Mouse (Mus musculus) gastrocnemius, postnatal 36 days (tissue): Measurements from ENCODE around the gene Cfap70. TPM values are rescaled to one million over a fixed set of nuclear protein-coding genes. Genes with fewer than 3 reads are reported as not detected.

Experiments used
- DNase-seq, 2 experiments: peaks; one replicate each; pipeline ENCODE4 v3.0.0; 2022
- intact Hi-C: fragments of 180-260 bp; cut with DNase I; formaldehyde crosslinking; loops from one replicate; pipeline ENCODE4 v1.15.1; 2025
- long read RNA-seq, 2 experiments: library from polyadenylated mRNA; stranded (forward); transcript quantifications; one replicate each; pipeline ENCODE4 v2.0.0; 2021
- total RNA-seq, 2 experiments: library from RNA; stranded (reverse); gene quantifications; 2 replicates each; pipeline ENCODE4 v1.2.3; 2021

Cfap70 gene
- total RNA-seq: under 1 TPM; 0.08 to 0.22 TPM
- long read RNA-seq, experiment 1: 0 reads
- long read RNA-seq, experiment 2: 0 reads

- intact Hi-C loops: no loop called here
- DNase-seq: no peak
Observed at GRCm38 (mm10) chr14:20451765-20452331, at the start of gene Cfap70. Gene Cfap70 (minus strand): TSS chr14:20452226.

GRCm38 (mm10) chr14:20499982-20500381, 48.0 kb upstream of the Cfap70 start:
- no peak for DNase-seq
- intact Hi-C loops: no loop called here

GRCm38 (mm10) chr14:20496603-20497002, 44.6 kb upstream of the Cfap70 start, which contains the start of gene Mss51:
Gene Mss51 (minus strand): TSS chr14:20496901.
- DNase-seq: no peak
- intact Hi-C loops: no loop called here

GRCm38 (mm10) chr14:20486031-20486430, 34.0 kb upstream of the Cfap70 start:
- intact Hi-C loops: no loop called here
- DNase-seq: no peak

- no peak for DNase-seq
- intact Hi-C loops: loop anchor here (5.0 kb wide), 1 partner anchor 70 kb away; no protein-coding TSS in a partner anchor
Observed at GRCm38 (mm10) chr14:20482051-20482751, 30.2 kb upstream of the Cfap70 start.

- DNase-seq: no peak
- intact Hi-C loops: loop anchor here (5.0 kb wide), 1 partner anchor 69 kb away; no protein-coding TSS in a partner anchor
Observed at GRCm38 (mm10) chr14:20481211-20481610, 29.2 kb upstream of the Cfap70 start.

- no peak for DNase-seq
- intact Hi-C loops: loop anchor here (5.0 kb wide), 1 partner anchor 68 kb away; no protein-coding TSS in a partner anchor
Observed at GRCm38 (mm10) chr14:20480195-20480579, 28.2 kb upstream of the Cfap70 start.

GRCm38 (mm10) chr14:20479291-20480194, 27.5 kb upstream of the Cfap70 start, which contains the start of gene Anxa7:
Gene Anxa7 (minus strand): TSS chr14:20480133.
- DNase-seq: peak; percentile 60 to 68
- intact Hi-C loops: loop anchor here (5.0 kb wide), 1 partner anchor 67 kb away; no protein-coding TSS in a partner anchor

- intact Hi-C loops: no loop called here
- peak; percentile 15 to 32 for DNase-seq
Observed at GRCm38 (mm10) chr14:20478801-20479200, 26.8 kb upstream of the Cfap70 start.

- intact Hi-C loops: no loop called here
- no peak for DNase-seq
Observed at GRCm38 (mm10) chr14:20478385-20478784, 26.4 kb upstream of the Cfap70 start.

GRCm38 (mm10) chr14:20477261-20478025, 25.4 kb upstream of the Cfap70 start:
- intact Hi-C loops: no loop called here
- no peak for DNase-seq

- DNase-seq: no peak
- intact Hi-C loops: no loop called here
Observed at GRCm38 (mm10) chr14:20460216-20460615, 8.2 kb upstream of the Cfap70 start.

GRCm38 (mm10) chr14:20458378-20458777, 6.4 kb upstream of the Cfap70 start:
- DNase-seq: no peak

GRCm38 (mm10) chr14:20452929-20453328, 903 bp upstream of the Cfap70 start:
- DNase-seq: no peak
- intact Hi-C loops: no loop called here

More at GRCm38 (mm10) chr14:20458378-20458777, 6.4 kb upstream of the Cfap70 start:
- intact Hi-C loops: no loop called here

GRCm38 (mm10) chr14:20451302-20451701, 724 bp downstream of the Cfap70 start:
- intact Hi-C loops: no loop called here
- no peak for DNase-seq

GRCm38 (mm10) chr14:20447209-20447608, 4.8 kb downstream of the Cfap70 start:
- no peak for DNase-seq
- intact Hi-C loops: no loop called here

- intact Hi-C loops: no loop called here
Observed at GRCm38 (mm10) chr14:20442252-20442651, 9.8 kb downstream of the Cfap70 start.

GRCm38 (mm10) chr14:20436976-20437375, 15.1 kb downstream of the Cfap70 start:
- intact Hi-C loops: no loop called here
- no peak for DNase-seq

More at GRCm38 (mm10) chr14:20442252-20442651, 9.8 kb downstream of the Cfap70 start:
- no peak for DNase-seq

GRCm38 (mm10) chr14:20432420-20432819, 19.6 kb downstream of the Cfap70 start:
- no peak for DNase-seq
- intact Hi-C loops: no loop called here

GRCm38 (mm10) chr14:20431726-20432125, 20.3 kb downstream of the Cfap70 start:
- peak in 1 of 2 experiments; percentile 7 for DNase-seq
- intact Hi-C loops: loop anchor here (2.0 kb wide), 1 partner anchor 31 kb away; no protein-coding TSS in a partner anchor
